Mouse (Mus musculus) B cell, adult 62 days (primary cell): ENCODE measurements around the gene Ccdc107. TPM values are rescaled to one million over a fixed set of nuclear protein-coding genes. Genes with fewer than 3 reads are reported as not detected.

ENCODE experiments used
- total RNA-seq: library from RNA; stranded (reverse); gene quantifications from 4 replicates; pipeline ENCODE4 v1.2.4, GENCODE M21; 2023

The Ccdc107 gene
- total RNA-seq: 27.3 to 29.7 TPM (median 29.2 TPM) in 4 replicates

GRCm38 (mm10) chr4:43492821-43493185 lies at the start of gene Ccdc107:
Gene Ccdc107 (plus strand): TSS chr4:43492900.

GRCm38 (mm10) chr4:43454041-43454836 lies 38.5 kb upstream of the Ccdc107 start, which contains the start of gene Cd72:
Gene Cd72 (minus strand): TSS chr4:43454628.

GRCm38 (mm10) chr4:43483535-43484091 lies 9.1 kb upstream of the Ccdc107 start, which contains the start of gene Sit1:
Gene Sit1 (minus strand): TSS chr4:43483734.

GRCm38 (mm10) chr4:43499407-43500333 lies 7.0 kb downstream of the Ccdc107 start, which contains the start of gene Arhgef39:
Gene Arhgef39 (minus strand): TSS chr4:43499695.

GRCm38 (mm10) chr4:43506536-43507185 lies 14.0 kb downstream of the Ccdc107 start, which contains the start of gene Car9:
Gene Car9 (plus strand): TSS chr4:43506966.

Other genes with a start within 250 kb of the Ccdc107 start
- not detected in 4 replicates for gene Atp8b5, start 225.7 kb upstream of the Ccdc107 start, total RNA-seq
- 0.17 TPM in 1 of 4 replicates, not detected in the others for gene Rusc2, start 110.9 kb upstream of the Ccdc107 start, total RNA-seq
- gene Fam166b, start 63.8 kb upstream of the Ccdc107 start, total RNA-seq: not detected in 4 replicates
- 55.0 to 57.8 TPM (median 57.0 TPM) in 4 replicates for gene Tesk1, start 51.0 kb upstream of the Ccdc107 start, total RNA-seq
- 440 to 532 TPM (median 462 TPM) in 4 replicates for gene Cd72, start 38.3 kb upstream of the Ccdc107 start, total RNA-seq
- gene Sit1, start 9.2 kb upstream of the Ccdc107 start, total RNA-seq: 12.9 to 13.7 TPM (median 13.3 TPM) in 4 replicates
- 1.1 to 2.6 TPM (median 2.4 TPM) in 4 replicates for gene Arhgef39, start 6.8 kb downstream of the Ccdc107 start, total RNA-seq
- gene Car9, start 14.1 kb downstream of the Ccdc107 start, total RNA-seq: 0.49 to 1.2 TPM in 2 of 4 replicates, not detected in the others
- gene Tpm2, start 30.9 kb downstream of the Ccdc107 start, total RNA-seq: 0.46 to 1.6 TPM (median 0.74 TPM) in 4 replicates
- gene Creb3, start 69.4 kb downstream of the Ccdc107 start, total RNA-seq: 71.8 to 80.6 TPM (median 76.8 TPM) in 4 replicates
- gene Tln1, start 69.8 kb downstream of the Ccdc107 start, total RNA-seq: 269 to 292 TPM (median 275 TPM) in 4 replicates
- gene Rgp1, start 85.8 kb downstream of the Ccdc107 start, total RNA-seq: 39.9 to 55.5 TPM (median 43.6 TPM) in 4 replicates
- 41.8 to 54.9 TPM (median 45.2 TPM) in 4 replicates for gene Gba2, start 86.0 kb downstream of the Ccdc107 start, total RNA-seq
- gene Msmp, start 91.6 kb downstream of the Ccdc107 start, total RNA-seq: not detected in 4 replicates
- 0.16 to 0.40 TPM (median 0.39 TPM) in 3 of 4 replicates, not detected in the other for gene Npr2, start 139.0 kb downstream of the Ccdc107 start, total RNA-seq
- gene Spag8, start 160.7 kb downstream of the Ccdc107 start, total RNA-seq: 1.4 TPM in 1 of 4 replicates, not detected in the others
- 16.0 to 24.2 TPM (median 20.8 TPM) in 4 replicates for gene Hint2, start 163.6 kb downstream of the Ccdc107 start, total RNA-seq
- gene Tmem8b, start 176.1 kb downstream of the Ccdc107 start, total RNA-seq: 2.4 to 6.0 TPM (median 4.9 TPM) in 4 replicates
- gene Fam221b, start 176.2 kb downstream of the Ccdc107 start, total RNA-seq: not detected in 4 replicates
- not detected in 4 replicates for gene Olfr70, start 207.9 kb downstream of the Ccdc107 start, total RNA-seq
- not detected in 4 replicates for gene Olfr71, start 217.4 kb downstream of the Ccdc107 start, total RNA-seq
- not detected in 4 replicates for gene Hrct1, start 234.3 kb downstream of the Ccdc107 start, total RNA-seq
- gene Spaar, start 237.1 kb downstream of the Ccdc107 start, total RNA-seq: not detected in 4 replicates